Mouse (Mus musculus) liver, embryonic 14 days (tissue): Measurements from ENCODE around the gene Pga5. TPM values are rescaled to one million over a fixed set of nuclear protein-coding genes. Genes with fewer than 3 reads are reported as not detected.

Experiments
- polyA plus RNA-seq: library from polyadenylated mRNA; depleted of rRNA; stranded (reverse); fragments of >200 nt; gene quantifications from 2 replicates; pipeline ENCODE4 v1.2.3, GENCODE M21; 2012; rRNA removed

Gene Pga5
- 0.02 and 0.07 TPM in 2 replicates for polyA plus RNA-seq

DNA sequence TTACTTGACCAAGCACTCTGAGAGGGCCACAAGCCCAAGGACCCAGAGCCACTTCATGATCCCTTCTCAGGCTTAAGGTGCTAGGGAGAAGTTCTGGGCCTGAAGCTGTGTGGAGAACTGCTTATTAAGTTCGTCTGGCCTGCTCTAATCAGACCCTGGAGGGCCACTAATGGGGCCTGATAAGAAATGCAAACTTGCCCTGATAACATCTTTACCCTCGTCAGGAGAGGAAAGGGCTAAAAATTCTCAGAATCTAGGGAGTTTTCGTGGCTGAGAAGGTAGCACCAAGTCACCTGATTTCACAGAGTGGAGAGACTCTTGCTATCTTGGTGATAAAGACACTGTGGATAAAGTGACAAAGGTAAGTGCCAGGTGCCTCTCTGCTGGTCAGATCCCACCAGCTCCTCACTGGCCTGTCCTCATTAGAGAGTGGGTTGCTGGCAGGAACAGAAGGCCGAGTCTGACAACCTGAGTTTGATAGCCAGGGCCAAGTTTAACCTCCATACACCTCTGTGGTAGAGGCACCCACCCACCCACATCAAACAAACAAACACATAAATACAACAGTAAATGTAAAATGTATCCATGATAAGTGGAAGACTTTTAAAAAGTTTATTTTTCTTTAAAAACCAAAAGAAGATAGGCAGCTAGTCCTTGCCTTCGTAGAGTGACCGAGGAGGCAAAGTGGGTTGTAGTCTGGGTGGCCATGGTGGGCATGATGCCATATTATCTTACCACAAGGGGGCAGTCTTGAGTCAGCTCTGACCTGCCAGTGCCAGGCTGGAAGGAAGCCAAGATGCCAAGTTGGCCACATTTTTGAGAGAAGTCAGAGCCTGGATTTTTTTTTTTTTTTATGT lies at the start of gene Pga5:
Pga5 (minus strand) TSS at position 157 of the 857 bp plus-strand sequence.

DNA sequence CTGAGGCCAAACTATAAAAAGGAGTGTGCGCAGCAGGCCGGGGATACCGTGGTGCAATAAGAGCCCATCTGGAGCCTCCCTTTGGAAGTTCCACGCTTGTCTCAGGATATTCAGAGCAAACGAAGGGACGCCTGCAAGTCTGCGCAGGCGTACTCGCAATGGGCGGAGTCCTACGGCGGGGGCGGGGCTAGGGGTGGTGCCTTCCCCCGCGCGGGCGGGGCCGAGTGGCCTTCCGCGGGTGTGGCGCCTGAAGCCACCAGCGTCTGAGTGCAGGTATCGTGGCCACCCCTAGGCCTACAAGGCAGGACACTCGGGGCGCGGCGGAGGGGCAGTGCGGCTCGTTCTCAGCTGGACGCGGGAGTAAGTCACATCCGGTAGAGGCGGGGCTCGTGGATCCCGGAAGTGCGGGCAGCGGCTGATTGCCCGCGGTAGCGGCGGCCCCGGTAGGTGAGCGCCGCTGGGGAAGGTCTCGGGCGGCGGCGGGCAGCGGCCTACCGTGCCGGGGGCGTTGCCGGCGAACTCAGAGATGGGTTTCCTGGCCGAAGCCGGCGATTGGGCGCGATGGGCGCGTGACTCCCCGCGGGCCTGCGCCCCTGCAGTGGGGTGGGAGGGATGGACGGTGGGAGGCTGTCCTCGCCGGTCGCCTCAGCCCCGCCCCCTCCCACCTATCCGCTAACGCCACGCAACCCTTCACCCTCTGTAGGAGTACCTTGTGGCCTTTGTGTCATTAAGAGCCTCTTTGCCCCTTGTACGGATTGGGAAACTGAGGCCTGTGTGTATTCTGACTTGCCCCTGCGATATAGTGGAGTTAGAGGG lies 10.9 kb upstream of the Pga5 start, which contains the start of gene Vps37c:
Vps37c (plus strand) TSS at position 199 of the 816 bp plus-strand sequence.

DNA sequence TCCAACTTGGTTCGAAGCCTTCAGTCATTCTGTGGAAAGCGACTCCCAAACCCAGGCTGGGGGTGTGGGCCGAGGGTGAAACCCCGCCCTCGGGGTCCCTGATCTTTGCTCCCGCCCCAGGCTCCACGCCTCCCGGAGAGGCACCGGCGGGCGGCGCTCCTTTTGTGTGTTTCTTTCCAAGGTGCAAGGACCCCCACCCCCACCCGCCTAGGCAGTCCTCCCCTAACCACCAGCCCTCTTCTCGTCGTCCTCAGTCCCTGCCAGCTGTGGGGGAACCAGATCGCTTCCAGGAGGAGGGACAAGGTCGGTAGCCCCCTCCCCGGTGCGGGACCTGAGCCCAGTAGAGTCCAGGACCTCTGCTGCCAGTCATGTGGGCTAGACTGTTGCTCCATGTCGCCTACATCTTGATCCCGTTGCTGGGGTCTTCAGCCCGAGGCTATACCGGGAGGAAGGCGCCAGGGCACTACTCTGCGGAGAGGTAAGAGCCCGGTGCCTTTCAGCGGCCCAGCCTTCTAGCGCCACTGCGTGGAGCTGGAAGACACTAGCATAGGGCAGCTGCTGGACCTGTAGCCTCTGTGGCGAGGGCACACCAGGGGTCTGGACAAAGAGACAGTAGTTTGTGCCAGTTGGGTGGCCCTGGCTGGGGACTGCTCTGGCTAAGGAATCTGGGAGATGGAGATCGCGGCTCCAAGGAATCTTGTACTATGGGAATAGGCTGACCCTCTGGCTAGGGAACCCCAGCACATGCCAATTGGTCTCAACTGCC lies 43.6 kb downstream of the Pga5 start, which contains the start of gene Vwce:
Vwce (plus strand) TSS at position 108 of the 766 bp plus-strand sequence.

Other genes starting within 250 kb of the Pga5 start
- gene Lrrc10b, start 220.6 kb downstream of the Pga5 start, polyA plus RNA-seq, result 0.02 and 0.03 TPM in 2 replicates
- gene Ppp1r32, start 195.1 kb downstream of the Pga5 start, polyA plus RNA-seq, result 0.15 and 0.28 TPM in 2 replicates
- 21.9 and 25.9 TPM in 2 replicates for gene Cpsf7, start 152.8 kb downstream of the Pga5 start, polyA plus RNA-seq
- 19.4 and 23.6 TPM in 2 replicates for gene Sdhaf2, start 151.9 kb downstream of the Pga5 start, polyA plus RNA-seq
- gene Tmem216, start 121.8 kb downstream of the Pga5 start, polyA plus RNA-seq, result 8.9 and 10.5 TPM in 2 replicates
- 8.3 and 10.2 TPM in 2 replicates for gene Cyb561a3, start 100.9 kb downstream of the Pga5 start, polyA plus RNA-seq
- gene Tmem138, start 100.7 kb downstream of the Pga5 start, polyA plus RNA-seq, result 7.6 and 8.8 TPM in 2 replicates
- 86.3 and 108 TPM in 2 replicates for gene Ddb1, start 72.7 kb downstream of the Pga5 start, polyA plus RNA-seq
- gene Tkfc, start 72.4 kb downstream of the Pga5 start, polyA plus RNA-seq, result 10.6 and 12.6 TPM in 2 replicates
- 5.1 and 7.6 TPM in 2 replicates for gene Vwce, start 43.9 kb downstream of the Pga5 start, polyA plus RNA-seq
- 5.3 and 5.9 TPM in 2 replicates for gene Vps37c, start 10.7 kb upstream of the Pga5 start, polyA plus RNA-seq
- 0.02 TPM in 2 replicates for gene Cd5, start 60.9 kb upstream of the Pga5 start, polyA plus RNA-seq
- gene Cd6, start 152.0 kb upstream of the Pga5 start, polyA plus RNA-seq, result not detected in 2 replicates
- 3.6 and 4.0 TPM in 2 replicates for gene Slc15a3, start 161.7 kb upstream of the Pga5 start, polyA plus RNA-seq
- 2.2 and 2.7 TPM in 2 replicates for gene Tmem132a, start 191.9 kb upstream of the Pga5 start, polyA plus RNA-seq
- 10.6 and 11.7 TPM in 2 replicates for gene Tmem109, start 203.9 kb upstream of the Pga5 start, polyA plus RNA-seq
- 98.2 and 111 TPM in 2 replicates for gene Prpf19, start 217.2 kb upstream of the Pga5 start, polyA plus RNA-seq
- not detected in 2 replicates for gene Zp1, start 242.6 kb upstream of the Pga5 start, polyA plus RNA-seq